Comparison of ENCODE assay signal across 25 mouse cellular contexts in genomic region chr4:153770675-153771074, GRCm38 (mm10).
"Had no signal": no experiment of that assay in that cellular context is flagged by ENCODE, and none has a peak within 500 bp of the region (broad histone marks: within the 10 kb centered on the region; RNA-seq: fewer than 3 reads in every experiment).

No protein-coding gene starts in this region.

- H3K4me1 ChIP-seq: heart, embryonic 15.5 days; hindbrain, embryonic 15.5 days; limb, embryonic 13.5 days; limb, embryonic 15.5 days; liver, embryonic 12.5 days had no signal

- H3K9ac ChIP-seq: heart, embryonic 13.5 days; heart, embryonic 15.5 days; hindbrain, embryonic 13.5 days; hindbrain, embryonic 15.5 days; kidney, embryonic 15.5 days; limb, embryonic 13.5 days; limb, embryonic 15.5 days; liver, embryonic 12.5 days; liver, embryonic 14.5 days had no signal

- ATAC-seq: hindbrain, postnatal 0 days; intestine, embryonic 16.5 days; liver, embryonic 12.5 days had no signal

- H3K4me3 ChIP-seq: heart, adult 2 months; heart, embryonic 13.5 days; heart, embryonic 15.5 days; hindbrain, embryonic 13.5 days; hindbrain, embryonic 15.5 days; kidney, embryonic 15.5 days; limb, embryonic 13.5 days; limb, embryonic 15.5 days; liver, embryonic 12.5 days had no signal

- H3K9me3 ChIP-seq: heart, embryonic 15.5 days; hindbrain, embryonic 13.5 days; hindbrain, embryonic 15.5 days; kidney, embryonic 15.5 days; limb, embryonic 13.5 days; limb, embryonic 15.5 days had no signal

- H3K27me3 ChIP-seq: heart, embryonic 13.5 days; heart, embryonic 15.5 days; hindbrain, embryonic 13.5 days; hindbrain, embryonic 15.5 days; kidney, embryonic 15.5 days; limb, embryonic 13.5 days; limb, embryonic 15.5 days; liver, embryonic 12.5 days had no signal

- H3K4me2 ChIP-seq: heart, embryonic 11.5 days; heart, embryonic 15.5 days; hindbrain, embryonic 13.5 days; hindbrain, embryonic 15.5 days; kidney, embryonic 15.5 days; limb, embryonic 13.5 days; limb, embryonic 15.5 days; liver, embryonic 12.5 days had no signal

- H3K27ac ChIP-seq: heart, adult 2 months; heart, embryonic 13.5 days; heart, embryonic 15.5 days; hindbrain, embryonic 13.5 days; hindbrain, embryonic 15.5 days; hindbrain, postnatal 0 days; kidney, embryonic 15.5 days; kidney, postnatal 0 days; limb, embryonic 13.5 days; limb, embryonic 15.5 days; liver, embryonic 12.5 days; liver, embryonic 14.5 days had no signal

- DNase-seq: gastrocnemius, postnatal 14 days; gastrocnemius, postnatal 36 days; heart, adult 2 months; heart, postnatal 14 days; heart, postnatal 36 days; kidney, adult 11 months; kidney, adult 2 months; kidney, adult 9 months; kidney, postnatal 14 days; kidney, postnatal 36 days; layer of hippocampus, adult 9-11 months; left cerebral cortex, postnatal 4 days had no signal

- H3K36me3 ChIP-seq: heart, embryonic 13.5 days; heart, embryonic 15.5 days; hindbrain, embryonic 13.5 days; hindbrain, embryonic 15.5 days; kidney, embryonic 15.5 days; limb, embryonic 13.5 days; limb, embryonic 15.5 days; liver, embryonic 12.5 days had no signal
